Mouse (Mus musculus) monocyte, adult 5-6 weeks (primary cell): Measurements from ENCODE around the gene Zscan4-ps1. TPM values are rescaled to one million over a fixed set of nuclear protein-coding genes. Genes with fewer than 3 reads are reported as not detected.
"Not testable (repeated sequence)": the region's sequence is repeated elsewhere in the genome, so short reads cannot be mapped to it uniquely, and the experiment has no call there.

Experiments
- ATAC-seq: fragments of 153-309, 156-312 bp; replicated peaks from 2 replicates; pipeline ENCODE4 v1.8.0; 2017; ENCODE audit warnings: mild to moderate bottlenecking; ENCODE audit not compliant: low TSS enrichment, insufficient number of reproducible peaks, severe bottlenecking, poor library complexity, low FRiP score
- total RNA-seq: library from RNA; stranded (forward); fragments of 200-1000, 200-491, 200-594 nt; gene quantifications from 3 replicates; pipeline ENCODE4 v1.2.3, GENCODE M21; 2017

Gene Zscan4-ps1
- total RNA-seq: not detected in 3 replicates

DNA sequence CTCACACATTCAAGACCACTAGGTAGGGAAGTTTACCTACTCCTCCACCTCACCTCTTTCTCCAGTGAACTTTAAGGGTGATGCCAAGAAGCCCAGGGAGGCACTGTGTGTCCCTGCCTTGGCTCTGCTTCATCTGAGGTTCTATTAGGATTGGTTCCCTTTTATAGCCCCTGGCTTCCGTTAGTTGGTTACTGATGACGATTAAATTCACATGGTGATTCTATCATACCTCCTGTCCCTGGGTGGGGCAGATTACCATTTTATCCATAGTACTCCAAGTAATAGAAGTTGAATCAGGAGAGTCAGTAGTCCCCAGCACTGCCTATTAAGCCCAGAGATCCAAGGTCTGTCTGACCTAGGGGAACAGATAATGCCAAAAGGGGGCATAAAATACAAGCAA, at the start of gene Zscan4-ps1:
TSS of gene Zscan4-ps1 (minus strand) at position 101 of the 400 bp plus-strand sequence.
- ATAC-seq: not testable (repeated sequence)

Other genes starting within 250 kb of the Zscan4-ps1 start
- not detected in 3 replicates for gene Zscan4b, start 164.6 kb downstream of the Zscan4-ps1 start, total RNA-seq
- gene Zscan4c, start 63.9 kb downstream of the Zscan4-ps1 start, total RNA-seq: not detected in 3 replicates
- not detected in 3 replicates for gene Zscan4d, start 96.5 kb upstream of the Zscan4-ps1 start, total RNA-seq
- gene Zscan4e, start 241.0 kb upstream of the Zscan4-ps1 start, total RNA-seq: not detected in 3 replicates